17 mouse cellular contexts compared by ENCODE assay signal in the genomic region with DNA sequence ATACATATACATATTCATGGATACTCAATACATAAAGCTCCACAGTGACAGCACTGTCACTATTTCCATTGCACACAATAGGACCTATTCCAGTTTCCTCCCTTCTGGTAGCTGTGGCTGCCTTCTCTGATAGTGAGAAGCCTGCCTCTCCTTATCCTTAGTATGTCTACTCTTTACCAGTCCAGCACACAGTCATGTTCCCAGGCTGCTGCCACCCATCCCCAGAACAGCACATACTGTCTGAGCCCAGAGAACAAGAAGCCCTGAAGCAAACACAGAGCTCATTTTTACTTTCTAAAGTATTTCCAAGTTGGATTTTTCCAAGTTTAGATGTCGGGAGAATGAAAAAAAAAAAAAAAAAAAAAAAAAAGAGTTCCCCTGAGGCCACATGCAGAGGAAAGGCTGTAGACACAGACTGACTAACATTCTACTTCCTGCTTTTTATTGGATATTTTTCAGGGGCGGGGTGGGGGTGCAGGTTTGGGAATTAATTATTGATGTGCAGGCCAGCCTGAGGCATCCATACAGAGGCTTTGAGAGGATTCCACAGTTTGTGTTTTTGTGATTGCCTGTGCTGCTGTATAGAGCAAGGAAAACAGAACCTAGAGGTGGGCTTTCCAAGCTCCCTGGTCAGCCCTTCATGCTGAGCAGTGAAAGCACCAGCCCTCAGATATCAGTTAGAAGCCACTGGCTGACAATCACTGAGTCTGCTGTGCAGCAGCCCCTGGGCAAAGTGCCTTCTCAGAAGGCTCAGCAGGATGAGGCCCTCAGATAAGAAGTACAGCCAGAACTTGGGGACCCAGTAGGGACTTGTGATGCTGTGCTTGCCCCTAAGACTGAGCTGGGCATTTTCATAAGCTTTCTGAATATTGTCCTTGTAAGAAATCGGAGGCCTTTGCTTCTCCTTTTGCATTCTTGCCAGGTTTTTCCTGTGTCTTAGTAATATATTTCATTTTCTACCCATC. TPM values are rescaled to one million over a fixed set of nuclear protein-coding genes. Genes with fewer than 3 reads are reported as not detected.
DNase-seq lines count a peak whose midpoint lies in the region; ATAC-seq lines count a peak whose summit lies in the region.
"Had no signal": no experiment of that assay in that cellular context is flagged by ENCODE, and none has a peak within 500 bp of the region (broad histone marks: within the 10 kb centered on the region; RNA-seq: fewer than 3 reads in every experiment).

No protein-coding gene starts in this region.

- no peak for ATAC-seq in kidney, embryonic 15.5 days (replicated peaks; ENCODE audit: low FRiP score)
- peak; percentile 54 for ATAC-seq in liver, embryonic 12.5 days
- ATAC-seq in cerebellum, adult (ENCODE audit: insufficient number of reproducible peaks, low FRiP score, low TSS enrichment), result no peak
- ATAC-seq: forebrain, embryonic 14.5 days had no signal

- H3K27ac ChIP-seq in kidney, embryonic 15.5 days, result no peak overlapping the region
- H3K27ac ChIP-seq in liver, embryonic 12.5 days, result no peak overlapping the region
- H3K27ac ChIP-seq: embryonic facial prominence, embryonic 13.5 days; heart, embryonic 13.5 days; neural tube, embryonic 13.5 days had no signal

- WGBS in kidney, embryonic 15.5 days, result 62% methylated on average over 3 of the region's 3 CpGs
- WGBS in liver, embryonic 12.5 days (ENCODE audit: insufficient replicate concordance), result 54% methylated on average over 3 of the region's 3 CpGs

- no peak overlapping the region for H3K9ac ChIP-seq in kidney, embryonic 15.5 days
- H3K9ac ChIP-seq in liver, embryonic 12.5 days, result no peak overlapping the region
- H3K9ac ChIP-seq: embryonic facial prominence, embryonic 13.5 days; heart, embryonic 13.5 days; neural tube, embryonic 13.5 days had no signal

- no peak overlapping the region for H3K4me2 ChIP-seq in kidney, embryonic 15.5 days
- H3K4me2 ChIP-seq in liver, embryonic 12.5 days, result no peak overlapping the region
- H3K4me2 ChIP-seq: embryonic facial prominence, embryonic 13.5 days; heart, embryonic 13.5 days; neural tube, embryonic 13.5 days had no signal

- intact Hi-C loops in heart, postnatal 10 days (cut with DNase I), result no loop called here

- no peaks in the 10 kb centered on the region for H3K36me3 ChIP-seq in kidney, embryonic 15.5 days
- no peaks in the 10 kb centered on the region for H3K36me3 ChIP-seq in liver, embryonic 12.5 days
- H3K36me3 ChIP-seq: embryonic facial prominence, embryonic 13.5 days; neural tube, embryonic 13.5 days had no signal

- H3K9me3 ChIP-seq in kidney, embryonic 15.5 days (replicated peaks), result no peaks in the 10 kb centered on the region
- no peaks in the 10 kb centered on the region for H3K9me3 ChIP-seq in liver, embryonic 12.5 days (replicated peaks)
- H3K9me3 ChIP-seq: embryonic facial prominence, embryonic 13.5 days; heart, embryonic 13.5 days; neural tube, embryonic 13.5 days had no signal

- no peaks in the 10 kb centered on the region for H3K27me3 ChIP-seq in kidney, embryonic 15.5 days
- no peaks in the 10 kb centered on the region for H3K27me3 ChIP-seq in liver, embryonic 12.5 days (replicated peaks)
- H3K27me3 ChIP-seq: embryonic facial prominence, embryonic 13.5 days; heart, embryonic 13.5 days; neural tube, embryonic 13.5 days had no signal

- 0 out of 2 replicates have a peak, but pooled peaks cover 2% of the 10 kb centered on the region for H3K4me1 ChIP-seq in kidney, embryonic 15.5 days
- peaks cover 11% of the 10 kb centered on the region for H3K4me1 ChIP-seq in liver, embryonic 12.5 days
- H3K4me1 ChIP-seq: embryonic facial prominence, embryonic 13.5 days; neural tube, embryonic 13.5 days had no signal

- DNase-seq in kidney, adult 11 months, result peak; percentile 3
- DNase-seq in MEL-GATA-1-ER (ENCODE audit: extremely low read depth, low read depth), result peak; percentile 66
- DNase-seq in heart, postnatal 10 days, result peak; percentile 13 to 26
- DNase-seq in right cerebral cortex, postnatal 4 days, result no peak
- DNase-seq: cerebellum, postnatal 14 days; layer of hippocampus, adult 9-11 months; left cerebral cortex, postnatal 4 days; lung, postnatal 10 days; midbrain, embryonic 14.5 days; thymus, postnatal 36 days had no signal

- no peak overlapping the region for H3K4me3 ChIP-seq in kidney, embryonic 15.5 days (replicated peaks)
- H3K4me3 ChIP-seq in liver, embryonic 12.5 days, result no peak overlapping the region
- H3K4me3 ChIP-seq: embryonic facial prominence, embryonic 13.5 days; heart, embryonic 13.5 days; neural tube, embryonic 13.5 days had no signal

RNA-seq across cellular contexts. Expression of gene Btg4, which starts 4.1 kb away (rescaled TPM):
- polyA plus RNA-seq in kidney, embryonic 15.5 days (2015; fragmentation: Nextera tagmentation; extraction: Ambion mirVana), result not detected in 2 replicates
- total RNA-seq in heart, postnatal 10 days (2021), result not detected
- not detected in 2 replicates for polyA plus RNA-seq in liver, embryonic 12.5 days (2016; fragmentation: Nextera tagmentation; extraction: Ambion mirVana)
- total RNA-seq: left cerebral cortex, postnatal 4 days had no signal
- polyA plus RNA-seq: embryonic facial prominence, embryonic 13.5 days; forebrain, embryonic 14.5 days; heart, embryonic 13.5 days; midbrain, embryonic 14.5 days; neural tube, embryonic 13.5 days had no signal

RNA-seq across cellular contexts. Expression of gene Layn, which starts 20.3 kb away (rescaled TPM):
- polyA plus RNA-seq in kidney, embryonic 15.5 days (2015; fragmentation: Nextera tagmentation; extraction: Ambion mirVana), result 7.5 and 8.1 TPM in 2 replicates
- total RNA-seq in heart, postnatal 10 days (2021), result 10 to 100 TPM in 1 of 2 experiments, 1 to 10 TPM in 1; 9.3 to 11.7 TPM
- 2.2 and 2.6 TPM in 2 replicates for polyA plus RNA-seq in liver, embryonic 12.5 days (2016; fragmentation: Nextera tagmentation; extraction: Ambion mirVana)

RNA-seq across cellular contexts. Expression of gene 4833427G06Rik, which starts 45.2 kb away (rescaled TPM):
- not detected in 2 replicates for polyA plus RNA-seq in kidney, embryonic 15.5 days (2015; fragmentation: Nextera tagmentation; extraction: Ambion mirVana)
- not detected for total RNA-seq in heart, postnatal 10 days (2021)
- polyA plus RNA-seq in liver, embryonic 12.5 days (2016; fragmentation: Nextera tagmentation; extraction: Ambion mirVana), result not detected in 2 replicates
- polyA plus RNA-seq: embryonic facial prominence, embryonic 13.5 days; heart, embryonic 13.5 days; midbrain, embryonic 14.5 days had no signal

RNA-seq across cellular contexts. Expression of gene Sik2, which starts 47.8 kb away (rescaled TPM):
- polyA plus RNA-seq in kidney, embryonic 15.5 days (2015; fragmentation: Nextera tagmentation; extraction: Ambion mirVana), result 18.2 and 21.0 TPM in 2 replicates
- 10 to 100 TPM; 25.6 to 37.5 TPM for total RNA-seq in heart, postnatal 10 days (2021)
- polyA plus RNA-seq in liver, embryonic 12.5 days (2016; fragmentation: Nextera tagmentation; extraction: Ambion mirVana), result 12.3 and 14.5 TPM in 2 replicates
